Mouse (Mus musculus) adrenal gland, postnatal 25 days (tissue): ENCODE data around the gene Cyp26b1. TPM values are rescaled to one million over a fixed set of nuclear protein-coding genes. Genes with fewer than 3 reads are reported as not detected.
A peak's percentile ranks its signal among the peaks of the same experiment; 100 is the strongest.

Experiments used
- DNase-seq: peaks from one replicate; pipeline ENCODE4 v3.0.0; 2021; ENCODE audit warnings: mixed read lengths
- total RNA-seq: library from RNA; stranded (reverse); gene quantifications from 2 replicates; pipeline ENCODE4 v1.2.3, GENCODE M21; 2021

The Cyp26b1 gene
- total RNA-seq, 1 experiment from 2014 or later, result 4.2 TPM

GRCm38 (mm10) chr6:84587471-84588101, 6.1 kb downstream of the Cyp26b1 start:
- peak; percentile 70 for DNase-seq

GRCm38 (mm10) chr6:84586551-84587200, 7.0 kb downstream of the Cyp26b1 start:
- no peak for DNase-seq

- no peak for DNase-seq
Observed at GRCm38 (mm10) chr6:84585686-84586300, 7.9 kb downstream of the Cyp26b1 start.

GRCm38 (mm10) chr6:84584783-84585685, 8.7 kb downstream of the Cyp26b1 start:
- DNase-seq, result peak; percentile 46

GRCm38 (mm10) chr6:84583841-84584782, 9.6 kb downstream of the Cyp26b1 start:
- DNase-seq, result no peak

GRCm38 (mm10) chr6:84583371-84583770, 10.3 kb downstream of the Cyp26b1 start:
- DNase-seq, result peak; percentile 86

GRCm38 (mm10) chr6:84582826-84583225, 10.9 kb downstream of the Cyp26b1 start:
- no peak for DNase-seq

- DNase-seq, result no peak
Observed at GRCm38 (mm10) chr6:84581833-84582445, 11.8 kb downstream of the Cyp26b1 start.

- no peak for DNase-seq
Observed at GRCm38 (mm10) chr6:84580979-84581832, 12.5 kb downstream of the Cyp26b1 start.

- no peak for DNase-seq
Observed at GRCm38 (mm10) chr6:84579508-84579907, 14.2 kb downstream of the Cyp26b1 start.

- DNase-seq, result no peak
Observed at GRCm38 (mm10) chr6:84578928-84579327, 14.8 kb downstream of the Cyp26b1 start.

- DNase-seq, result no peak
Observed at GRCm38 (mm10) chr6:84577898-84578297, 15.8 kb downstream of the Cyp26b1 start.

- peak; percentile 51 for DNase-seq
Observed at GRCm38 (mm10) chr6:84573905-84574660, 19.6 kb downstream of the Cyp26b1 start.

- DNase-seq, result no peak
Observed at GRCm38 (mm10) chr6:84570039-84570438, 23.7 kb downstream of the Cyp26b1 start.

- no peak for DNase-seq
Observed at GRCm38 (mm10) chr6:84569590-84569989, 24.1 kb downstream of the Cyp26b1 start.

GRCm38 (mm10) chr6:84568880-84569279, 24.8 kb downstream of the Cyp26b1 start:
- no peak for DNase-seq

- peak; percentile 72 for DNase-seq
Observed at GRCm38 (mm10) chr6:84567696-84568095, 26.0 kb downstream of the Cyp26b1 start.

- DNase-seq, result no peak
Observed at GRCm38 (mm10) chr6:84566825-84567224, 26.9 kb downstream of the Cyp26b1 start.

- peak; percentile 70 for DNase-seq
Observed at GRCm38 (mm10) chr6:84565245-84565644, 28.5 kb downstream of the Cyp26b1 start.
